12 mouse cellular contexts compared by ENCODE assay signal in the genomic region with DNA sequence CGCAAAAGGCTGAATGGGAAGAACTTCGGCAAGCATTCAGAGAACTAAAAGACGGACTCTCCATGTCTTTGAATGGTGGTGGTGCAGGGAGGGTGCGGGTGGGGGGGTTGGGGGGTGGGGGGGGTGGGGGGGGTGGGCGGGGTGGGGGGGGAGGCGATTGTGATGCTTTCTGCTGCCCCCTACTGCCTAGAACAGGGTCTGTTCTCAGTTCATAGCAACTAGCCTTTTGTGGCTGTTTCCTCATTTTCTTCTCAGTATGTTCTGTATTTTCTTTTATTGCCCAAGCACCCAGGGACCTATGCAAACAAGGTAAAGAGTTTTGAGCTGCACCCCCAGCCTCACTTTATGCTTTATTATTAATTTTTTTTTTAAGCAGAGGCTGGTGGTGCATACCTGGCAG. TPM values are rescaled to one million over a fixed set of nuclear protein-coding genes. Genes with fewer than 3 reads are reported as not detected.
"Had no signal": no experiment of that assay in that cellular context is flagged by ENCODE, and none has a peak within 500 bp of the region (broad histone marks: within the 10 kb centered on the region; RNA-seq: fewer than 3 reads in every experiment).

No protein-coding gene starts in this region.

- ATAC-seq: liver, postnatal 0 days had no signal

- H3K4me1 ChIP-seq: limb, embryonic 12.5 days had no signal

- H3K36me3 ChIP-seq: limb, embryonic 12.5 days; liver, embryonic 13.5 days; lung, embryonic 15.5 days; midbrain, embryonic 12.5 days had no signal

- H3K9me3 ChIP-seq: limb, embryonic 12.5 days; liver, embryonic 13.5 days; lung, embryonic 15.5 days; midbrain, embryonic 12.5 days had no signal

- H3K27me3 ChIP-seq: limb, embryonic 12.5 days; liver, embryonic 13.5 days; lung, embryonic 15.5 days; midbrain, embryonic 12.5 days had no signal

- H3K4me3 ChIP-seq: limb, embryonic 12.5 days; liver, embryonic 13.5 days; lung, embryonic 15.5 days; midbrain, embryonic 12.5 days had no signal

- H3K9ac ChIP-seq: limb, embryonic 12.5 days; liver, embryonic 13.5 days; liver, postnatal 0 days; lung, embryonic 15.5 days; midbrain, embryonic 12.5 days had no signal

- H3K4me2 ChIP-seq: limb, embryonic 12.5 days; liver, embryonic 13.5 days; lung, embryonic 15.5 days; midbrain, embryonic 12.5 days had no signal

- H3K27ac ChIP-seq: kidney, postnatal 0 days; limb, embryonic 12.5 days; liver, embryonic 13.5 days; lung, embryonic 15.5 days; macrophage; midbrain, embryonic 12.5 days had no signal

- DNase-seq: kidney, adult 11 months; kidney, adult 9 months; liver; liver, embryonic 13.5 days; liver, postnatal 0 days; lung, postnatal 14 days; right cerebral cortex, postnatal 25 days had no signal

RNA-seq across cellular contexts. Expression of gene Slc38a5, which starts 15.1 kb away (rescaled TPM):
- polyA plus RNA-seq: macrophage had no signal
